Mouse (Mus musculus): ENCODE data around the gene Prpf6. TPM values are rescaled to one million over a fixed set of nuclear protein-coding genes. Genes with fewer than 3 reads are reported as not detected.

The Prpf6 gene
- polyA plus RNA-seq, 1 experiment from 2014 or later: 74.5 TPM

DNA sequence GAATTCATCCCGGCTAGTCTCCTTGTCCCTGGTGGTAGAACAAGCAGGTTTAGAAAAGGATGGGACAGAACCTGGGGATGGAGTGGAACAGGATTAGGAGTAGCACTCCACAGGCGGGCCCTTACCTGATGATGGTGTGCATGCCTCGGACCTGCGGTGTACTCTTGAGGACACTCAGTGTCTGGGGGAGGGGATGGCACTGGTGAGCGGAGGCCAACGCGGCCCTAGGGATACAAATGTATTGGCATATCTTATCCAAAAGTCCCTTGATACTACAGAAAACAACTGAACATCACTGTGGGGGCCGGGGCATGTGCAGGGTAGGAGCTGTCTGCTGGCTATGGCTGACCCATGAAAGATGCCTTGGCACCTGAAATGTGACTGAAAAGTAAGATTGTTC is 21.3 kb upstream of the Prpf6 start:
- no peak overlapping the region for H3K4me3 ChIP-seq (replicated peaks; ENCODE audit: low read length)
- H3K4me2 ChIP-seq (ENCODE audit: low read length): no peak overlapping the region
- H3K4me1 ChIP-seq (replicated peaks; ENCODE audit: control insufficient read depth, insufficient read depth, low read length): no peaks in the 10 kb centered on the region
- H3K27ac ChIP-seq (ENCODE audit: low read length): no peak overlapping the region
- no peak overlapping the region for H3K9ac ChIP-seq (replicated peaks; ENCODE audit: low read depth, low read length)
- H3K27me3 ChIP-seq (replicated peaks; ENCODE audit: control insufficient read depth, insufficient read depth, low read length): no peaks in the 10 kb centered on the region
- no peak for ATAC-seq
- H3K36me3 ChIP-seq (ENCODE audit: control insufficient read depth, insufficient read depth): no peaks in the 10 kb centered on the region
- WGBS: 92% methylated on average over 8 of the region's 8 CpGs
- no peaks in the 10 kb centered on the region for H3K9me3 ChIP-seq (ENCODE audit: control insufficient read depth, low read length)

DNA sequence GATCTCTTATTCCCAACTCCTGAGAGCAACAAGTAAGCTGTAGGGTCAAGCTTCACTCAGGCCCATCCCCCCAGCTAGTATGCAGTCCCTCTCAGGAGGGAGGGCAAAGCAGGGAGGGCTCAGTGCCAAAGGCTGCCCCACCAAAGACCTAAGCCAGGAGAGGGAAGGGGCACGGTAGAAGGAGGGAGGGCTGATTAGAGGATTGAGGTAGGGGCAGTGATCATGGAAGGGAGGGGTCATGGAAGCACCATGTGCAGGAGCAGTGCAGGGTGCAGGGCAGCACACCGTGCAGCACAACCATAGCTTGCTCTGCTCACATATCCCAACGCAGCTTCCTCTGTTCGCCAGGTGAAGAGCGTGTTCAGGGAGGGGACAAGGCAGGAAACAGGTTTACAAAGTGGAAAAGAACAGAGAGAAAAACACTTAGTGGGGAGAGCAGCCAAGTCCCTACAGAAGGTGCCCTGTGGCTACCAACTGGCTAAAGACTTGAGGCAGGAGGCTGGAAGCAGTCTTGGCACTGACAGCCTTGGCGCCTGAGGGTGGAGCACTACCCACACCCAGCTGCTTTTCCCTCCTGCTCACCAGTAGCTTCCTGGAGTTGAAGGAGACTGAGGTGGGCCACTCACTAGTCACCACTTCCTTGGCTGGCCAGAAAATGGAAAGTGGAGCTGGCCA is 20.6 kb upstream of the Prpf6 start:
- ATAC-seq: no peak
- Histone ChIP-seq H3K9me3 (ENCODE audit: control insufficient read depth, low read length) (no peaks in the 10 kb centered on the region), H3K27ac (ENCODE audit: low read length) (no peak overlapping the region), H3K4me3 (replicated peaks; ENCODE audit: low read length) (no peak overlapping the region), H3K4me2 (ENCODE audit: low read length) (no peak overlapping the region), H3K36me3 (ENCODE audit: control insufficient read depth, insufficient read depth) (no peaks in the 10 kb centered on the region), H3K9ac (replicated peaks; ENCODE audit: low read depth, low read length) (no peak overlapping the region), H3K4me1 (replicated peaks; ENCODE audit: control insufficient read depth, insufficient read depth, low read length) (no peaks in the 10 kb centered on the region), H3K27me3 (replicated peaks; ENCODE audit: control insufficient read depth, insufficient read depth, low read length) (no peaks in the 10 kb centered on the region)
- WGBS: 67% methylated on average over 6 of the region's 6 CpGs

DNA sequence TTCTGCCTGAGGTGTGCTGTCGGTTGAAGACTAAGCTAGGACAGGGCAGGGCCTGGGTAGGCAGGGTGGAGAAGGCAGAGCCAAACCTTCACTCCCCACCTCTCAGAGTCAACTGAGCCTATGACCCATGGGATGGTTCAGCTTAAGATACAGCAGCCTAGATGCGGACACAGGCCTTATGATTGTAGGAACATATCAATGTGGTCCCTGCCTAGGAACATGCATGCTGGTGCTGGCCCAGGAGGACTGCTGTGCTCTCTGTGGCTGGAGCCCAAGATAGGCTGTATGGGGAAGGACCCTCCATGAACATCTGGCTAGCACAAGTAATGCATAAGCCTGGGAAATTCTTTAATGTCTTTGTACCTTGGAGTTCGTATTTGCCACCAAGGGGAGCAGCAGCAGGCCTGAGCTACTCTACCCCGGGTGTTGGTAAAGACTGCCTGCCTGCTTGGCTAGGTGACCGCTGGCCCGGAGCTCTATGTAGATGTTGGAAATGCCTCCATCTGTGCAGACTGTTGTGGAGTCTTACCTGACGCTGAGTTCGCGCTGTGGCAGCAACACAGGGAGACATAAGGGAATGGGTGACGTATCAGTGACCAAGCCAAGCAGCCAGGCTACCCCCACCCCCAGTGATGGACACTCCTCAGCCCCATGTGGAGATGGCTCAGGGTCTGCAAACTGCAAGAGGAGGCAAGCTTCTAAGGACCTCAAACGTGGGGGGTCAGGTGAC is 19.6 kb upstream of the Prpf6 start:
- no peak overlapping the region for H3K4me2 ChIP-seq (ENCODE audit: low read length)
- H3K27me3 ChIP-seq (replicated peaks; ENCODE audit: control insufficient read depth, insufficient read depth, low read length): no peaks in the 10 kb centered on the region
- no peak overlapping the region for H3K4me3 ChIP-seq (replicated peaks; ENCODE audit: low read length)
- ATAC-seq: no peak
- 91% methylated on average over 11 of the region's 11 CpGs for whole genome bisulfite sequencing
- H3K4me1 ChIP-seq (replicated peaks; ENCODE audit: control insufficient read depth, insufficient read depth, low read length): no peaks in the 10 kb centered on the region
- no peaks in the 10 kb centered on the region for H3K36me3 ChIP-seq (ENCODE audit: control insufficient read depth, insufficient read depth)
- H3K27ac ChIP-seq (ENCODE audit: low read length): no peak overlapping the region
- H3K9me3 ChIP-seq (ENCODE audit: control insufficient read depth, low read length): no peaks in the 10 kb centered on the region
- no peak overlapping the region for H3K9ac ChIP-seq (replicated peaks; ENCODE audit: low read depth, low read length)

DNA sequence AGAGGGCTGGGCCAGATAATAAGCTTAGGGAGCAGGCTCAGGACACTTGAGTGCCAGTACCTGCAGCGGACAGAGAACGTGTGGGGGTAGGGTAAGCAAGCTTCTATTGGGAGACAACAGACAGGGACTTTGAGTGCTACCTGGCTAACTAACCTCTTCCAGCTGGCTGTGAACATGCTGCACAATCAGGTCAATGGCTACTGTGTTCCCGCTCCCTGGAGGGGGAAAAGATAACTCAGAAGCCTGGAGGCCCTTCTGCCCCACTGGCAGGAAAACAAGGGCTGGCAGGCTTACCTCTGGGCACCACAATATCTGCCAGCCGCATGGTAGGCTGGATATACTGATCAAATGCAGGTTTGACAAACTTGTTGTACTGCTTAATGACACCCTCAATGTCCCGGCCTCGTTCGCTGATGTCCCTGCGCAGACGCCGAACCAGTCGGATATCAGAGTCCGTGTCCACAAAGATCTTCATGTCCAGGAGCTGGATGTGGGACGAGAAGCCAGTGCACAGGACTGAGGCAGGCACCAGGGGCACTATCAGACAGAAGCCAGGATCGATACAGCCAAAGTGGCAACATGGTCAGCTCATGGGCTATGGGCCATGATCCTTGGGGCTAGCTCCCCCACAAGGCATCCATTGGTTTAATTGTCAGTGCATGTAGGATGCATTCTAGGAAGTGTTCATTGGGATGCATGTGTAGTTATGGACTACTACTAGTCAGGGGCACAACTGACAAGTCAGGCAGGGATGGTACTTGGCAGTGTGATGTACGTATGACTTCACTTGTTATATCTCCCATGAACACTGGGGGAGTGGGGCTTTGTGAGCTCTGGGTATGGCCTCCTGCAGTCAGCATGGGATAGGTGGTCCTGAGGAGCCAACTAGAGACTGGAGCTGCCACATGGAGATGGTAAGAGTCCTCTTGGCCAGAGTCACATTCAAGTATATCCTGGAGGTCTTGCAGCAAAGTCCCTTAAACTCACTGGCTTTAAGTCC is 18.4 kb upstream of the Prpf6 start:
- no peaks in the 10 kb centered on the region for H3K36me3 ChIP-seq (ENCODE audit: control insufficient read depth, insufficient read depth)
- H3K27ac ChIP-seq (ENCODE audit: low read length): no peak overlapping the region
- H3K4me1 ChIP-seq (replicated peaks; ENCODE audit: control insufficient read depth, insufficient read depth, low read length): peaks cover 2% of the 10 kb centered on the region; the same call in 1 of the 2 replicates
- whole genome bisulfite sequencing: 92% methylated on average over 15 of the region's 15 CpGs
- no peaks in the 10 kb centered on the region for H3K9me3 ChIP-seq (ENCODE audit: control insufficient read depth, low read length)
- H3K9ac ChIP-seq (replicated peaks; ENCODE audit: low read depth, low read length): no peak overlapping the region
- no peaks in the 10 kb centered on the region for H3K27me3 ChIP-seq (replicated peaks; ENCODE audit: control insufficient read depth, insufficient read depth, low read length)
- H3K4me2 ChIP-seq (ENCODE audit: low read length): no peak overlapping the region
- no peak for ATAC-seq
- H3K4me3 ChIP-seq (replicated peaks; ENCODE audit: low read length): no peak overlapping the region

DNA sequence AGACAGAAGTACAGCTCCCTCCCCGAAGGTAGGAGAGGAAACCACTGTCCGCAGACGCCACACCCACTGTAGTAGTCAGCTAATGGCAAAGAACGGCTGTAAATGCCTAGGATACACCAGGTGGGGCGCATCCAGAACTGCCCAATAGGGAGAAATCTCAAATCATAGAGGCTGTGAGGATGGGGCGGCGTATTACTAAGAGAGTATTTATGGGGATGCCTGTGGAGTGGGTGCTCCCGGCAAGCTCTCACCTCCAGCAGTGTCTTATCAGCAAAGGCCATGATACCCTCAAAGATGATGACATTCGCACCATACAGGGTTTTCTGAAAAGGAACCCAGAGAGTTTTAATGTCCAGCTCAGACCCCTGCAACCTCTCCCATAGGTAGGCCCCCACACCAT is 17.7 kb upstream of the Prpf6 start:
- peaks cover 2% of the 10 kb centered on the region; the same call in 1 of the 2 replicates for H3K4me1 ChIP-seq (replicated peaks; ENCODE audit: control insufficient read depth, insufficient read depth, low read length)
- H3K9ac ChIP-seq (replicated peaks; ENCODE audit: low read depth, low read length): no peak overlapping the region
- no peak overlapping the region for H3K4me2 ChIP-seq (ENCODE audit: low read length)
- no peak overlapping the region for H3K4me3 ChIP-seq (replicated peaks; ENCODE audit: low read length)
- no peaks in the 10 kb centered on the region for H3K9me3 ChIP-seq (ENCODE audit: control insufficient read depth, low read length)
- 89% methylated on average over 9 of the region's 9 CpGs for WGBS
- no peak for ATAC-seq
- H3K36me3 ChIP-seq (ENCODE audit: control insufficient read depth, insufficient read depth): no peaks in the 10 kb centered on the region
- no peaks in the 10 kb centered on the region for H3K27me3 ChIP-seq (replicated peaks; ENCODE audit: control insufficient read depth, insufficient read depth, low read length)
- no peak overlapping the region for H3K27ac ChIP-seq (ENCODE audit: low read length)

DNA sequence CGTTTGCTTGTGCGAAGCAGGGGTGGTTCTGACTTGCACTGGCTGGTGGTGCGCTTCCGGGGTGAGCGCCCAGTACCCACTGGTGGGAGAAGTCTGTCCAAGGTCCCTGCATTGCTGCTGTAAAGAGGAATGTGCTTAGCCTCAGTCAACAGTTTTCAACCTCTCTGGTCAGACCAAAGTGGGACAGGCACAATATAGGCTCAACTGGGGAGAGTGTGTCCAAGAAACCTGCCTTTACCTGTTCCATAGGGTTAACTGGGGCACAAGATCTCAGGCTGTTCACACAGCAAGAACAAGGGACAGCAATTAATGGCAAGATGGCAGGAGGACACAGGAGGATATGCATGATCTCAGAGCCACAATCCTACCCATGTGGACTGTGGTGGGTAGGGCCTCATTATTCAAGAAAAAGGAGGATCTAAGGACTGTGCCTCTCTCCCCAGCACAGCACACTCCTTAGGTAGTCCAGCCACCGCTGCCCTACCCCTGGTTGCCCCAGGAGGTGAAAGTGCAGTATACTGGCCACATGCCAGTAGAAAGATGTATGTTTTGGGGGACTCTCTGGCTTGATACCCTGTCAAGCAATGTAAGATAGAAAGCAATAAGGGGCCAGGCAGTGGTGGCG is 16.6 kb upstream of the Prpf6 start:
- H3K4me3 ChIP-seq (replicated peaks; ENCODE audit: low read length): no peak overlapping the region
- ATAC-seq: no peak

DNA sequence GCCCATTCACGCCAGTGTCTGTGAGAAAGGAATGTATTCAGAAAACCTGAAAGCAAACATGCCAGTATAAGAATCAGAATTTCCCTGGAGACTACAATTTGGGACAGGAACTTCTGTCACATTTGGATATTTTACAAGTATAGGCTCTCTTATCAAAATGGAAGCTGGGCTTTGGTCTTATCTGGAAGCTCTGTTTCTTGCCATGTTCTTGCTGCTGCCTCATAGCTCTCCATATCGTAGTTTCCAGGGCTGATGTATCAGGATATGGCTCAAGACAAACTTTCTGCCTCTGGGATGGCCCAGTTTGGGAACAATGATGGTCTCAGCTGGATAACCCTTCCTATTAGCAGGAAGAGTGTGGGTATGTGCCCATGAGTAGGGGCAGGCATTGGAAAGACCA is 15.1 kb upstream of the Prpf6 start:
- Histone ChIP-seq H3K4me1 (replicated peaks; ENCODE audit: control insufficient read depth, insufficient read depth, low read length) (peaks cover 10% of the 10 kb centered on the region), H3K9ac (replicated peaks; ENCODE audit: low read depth, low read length) (no peak overlapping the region), H3K4me3 (replicated peaks; ENCODE audit: low read length) (no peak overlapping the region), H3K36me3 (ENCODE audit: control insufficient read depth, insufficient read depth) (no peaks in the 10 kb centered on the region), H3K27ac (ENCODE audit: low read length) (no peak overlapping the region), H3K9me3 (ENCODE audit: control insufficient read depth, low read length) (no peaks in the 10 kb centered on the region), H3K27me3 (replicated peaks; ENCODE audit: control insufficient read depth, insufficient read depth, low read length) (no peaks in the 10 kb centered on the region), H3K4me2 (ENCODE audit: low read length) (no peak overlapping the region)
- no peak for ATAC-seq
- 95% methylated on average over 2 of the region's 2 CpGs for WGBS

More for the DNA sequence above, 16.6 kb upstream of the Prpf6 start:
- Histone ChIP-seq H3K4me1 (replicated peaks; ENCODE audit: control insufficient read depth, insufficient read depth, low read length) (peaks cover 2% of the 10 kb centered on the region; the same call in 1 of the 2 replicates), H3K9ac (replicated peaks; ENCODE audit: low read depth, low read length) (no peak overlapping the region), H3K9me3 (ENCODE audit: control insufficient read depth, low read length) (no peaks in the 10 kb centered on the region), H3K27ac (ENCODE audit: low read length) (no peak overlapping the region), H3K4me2 (ENCODE audit: low read length) (no peak overlapping the region), H3K27me3 (replicated peaks; ENCODE audit: control insufficient read depth, insufficient read depth, low read length) (no peaks in the 10 kb centered on the region), H3K36me3 (ENCODE audit: control insufficient read depth, insufficient read depth) (no peaks in the 10 kb centered on the region)
- 89% methylated on average over 7 of the region's 7 CpGs for WGBS

DNA sequence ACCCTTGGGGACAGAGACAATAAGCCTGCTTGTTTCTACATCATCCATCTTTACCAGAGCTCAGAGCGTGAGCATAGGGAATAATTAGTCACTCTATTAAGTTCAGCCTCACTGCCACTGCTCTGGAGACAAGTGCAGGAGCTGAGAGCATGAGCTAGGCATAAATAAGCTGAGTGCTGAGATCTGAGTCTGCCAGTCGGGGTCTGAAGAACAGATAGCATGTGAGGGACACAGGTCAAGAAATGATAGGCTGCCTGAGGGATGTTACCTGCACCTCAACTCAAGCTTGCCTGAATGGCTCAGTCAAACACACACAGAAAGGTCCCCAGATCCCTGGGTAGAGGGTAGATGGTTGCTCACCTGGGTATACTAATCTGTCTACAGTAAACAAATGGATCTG is 14.5 kb upstream of the Prpf6 start:
- Histone ChIP-seq H3K4me1 (replicated peaks; ENCODE audit: control insufficient read depth, insufficient read depth, low read length) (peaks cover 12% of the 10 kb centered on the region), H3K27me3 (replicated peaks; ENCODE audit: control insufficient read depth, insufficient read depth, low read length) (no peaks in the 10 kb centered on the region), H3K9ac (replicated peaks; ENCODE audit: low read depth, low read length) (no peak overlapping the region), H3K9me3 (ENCODE audit: control insufficient read depth, low read length) (no peaks in the 10 kb centered on the region), H3K27ac (ENCODE audit: low read length) (no peak overlapping the region), H3K36me3 (ENCODE audit: control insufficient read depth, insufficient read depth) (no peaks in the 10 kb centered on the region), H3K4me2 (ENCODE audit: low read length) (no peak overlapping the region), H3K4me3 (replicated peaks; ENCODE audit: low read length) (no peak overlapping the region)
- no peak for ATAC-seq
- WGBS: 68% methylated on average over 2 of the region's 2 CpGs

Measured in forebrain, embryonic 16.5 days (tissue).